Mouse (Mus musculus) olfactory bulb, adult 2 months (tissue): Measurements from ENCODE around the gene Ect2l.

Source experiments
- CTCF ChIP-seq: fragments of 200-500 bp; IDR thresholded peaks from 2 replicates; pipeline ENCODE4 v1.5.1; 2012; ENCODE audit warnings: low read depth, mild to moderate bottlenecking, low read length, moderate library complexity; ENCODE audit not compliant: insufficient read depth
- POLR2A ChIP-seq: fragments of 200-500 bp; IDR thresholded peaks from 2 replicates; pipeline ENCODE4 v1.6.1; 2012; ENCODE audit warnings: mild to moderate bottlenecking, low read depth, low read length, moderate library complexity; ENCODE audit not compliant: insufficient read depth

GRCm38 (mm10) chr10:18197206-18197979, 13.3 kb downstream of the Ect2l start:
- TF ChIP-seq CTCF (no peak), POLR2A (no peak)
